Mouse (Mus musculus) liver, adult 2 months (tissue): ENCODE data around the gene Mcrs1.

Experiments
- CTCF ChIP-seq: fragments of 200-500 bp; IDR thresholded peaks from 2 replicates; pipeline ENCODE4 v1.5.1; 2011; ENCODE audit warnings: low read depth, low read length, control low read depth
- POLR2A ChIP-seq: fragments of 200-500 bp; IDR thresholded peaks from 2 replicates; pipeline ENCODE4 v1.6.1; 2011; ENCODE audit warnings: low read length, control low read depth; ENCODE audit not compliant: insufficient read depth; ENCODE audit errors: extremely low read depth

DNA sequence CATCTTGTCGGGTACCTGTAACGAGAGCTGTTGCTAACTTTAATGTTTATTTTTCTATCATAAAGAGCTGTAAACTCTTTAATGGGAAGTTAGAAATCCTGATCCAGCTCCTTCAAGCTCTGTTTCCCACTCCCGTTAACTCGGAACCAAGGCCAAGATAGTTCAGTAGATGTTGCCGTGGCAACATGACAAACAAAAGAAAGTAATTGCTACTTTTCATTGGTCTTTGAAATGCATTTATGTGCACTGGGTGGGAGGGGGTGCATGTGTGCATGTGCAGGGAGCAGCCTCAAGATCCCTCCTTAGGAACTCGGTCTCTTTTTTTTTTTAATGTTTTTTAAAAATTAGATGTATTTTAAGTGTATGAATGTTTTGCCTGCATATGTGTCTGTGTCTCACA is 56.7 kb downstream of the Mcrs1 start:
- TF ChIP-seq CTCF (no peak), POLR2A (no peak)
